Mouse (Mus musculus) Patski (cell line): ENCODE results near the gene Slc37a3. TPM values are rescaled to one million over a fixed set of nuclear protein-coding genes. Genes with fewer than 3 reads are reported as not detected.
"Not testable (repeated sequence)": the region's sequence is repeated elsewhere in the genome, so short reads cannot be mapped to it uniquely, and the experiment has no call there.

Source experiments
- ATAC-seq: fragments of 100-300 bp; one replicate; pipeline ENCODE4 v1.8.0; 2021
- CTCF ChIA-PET: fragments of 350-600 bp; sonication (Branson Sonifier 250); formaldehyde crosslinking; loops from one replicate; lab custom pipeline; 2022; ENCODE audit warnings: inconsistent platforms; lab: Charles Lee
- POLR2A ChIA-PET: fragments of 350-600 bp; sonication (Branson Sonifier 250); formaldehyde crosslinking; loops from one replicate; lab custom pipeline; 2022; ENCODE audit warnings: antibody characterized with exemption, inconsistent platforms; lab: Charles Lee
- DNase-seq: peaks from one replicate; pipeline ENCODE4 v3.0.0-alpha.2; 2011; ENCODE audit warnings: low read depth, low spot score
- H3K27me3 ChIP-seq: fragments of 371-371 bp; one replicate; pipeline ENCODE4 v1.5.1; 2021
- CTCF ChIP-seq: fragments of 100-300 bp; IDR thresholded peaks from one replicate; pipeline ENCODE4 v1.5.1; 2021
- in situ Hi-C: fragments of 300-500 bp; cut with MboI; formaldehyde crosslinking; loops from 3 replicates; pipeline ENCODE4 v1.11.1; 2018; ENCODE audit warnings: low pct_unique_long_range_greater_than_20kb, mixed read lengths
- polyA plus RNA-seq: library from polyadenylated mRNA; unstranded; gene quantifications from one replicate; pipeline ENCODE4 v1.2.3, GENCODE M21; 2021

Gene Slc37a3
- polyA plus RNA-seq, 1 experiment from 2014 or later: 71.7 TPM

DNA sequence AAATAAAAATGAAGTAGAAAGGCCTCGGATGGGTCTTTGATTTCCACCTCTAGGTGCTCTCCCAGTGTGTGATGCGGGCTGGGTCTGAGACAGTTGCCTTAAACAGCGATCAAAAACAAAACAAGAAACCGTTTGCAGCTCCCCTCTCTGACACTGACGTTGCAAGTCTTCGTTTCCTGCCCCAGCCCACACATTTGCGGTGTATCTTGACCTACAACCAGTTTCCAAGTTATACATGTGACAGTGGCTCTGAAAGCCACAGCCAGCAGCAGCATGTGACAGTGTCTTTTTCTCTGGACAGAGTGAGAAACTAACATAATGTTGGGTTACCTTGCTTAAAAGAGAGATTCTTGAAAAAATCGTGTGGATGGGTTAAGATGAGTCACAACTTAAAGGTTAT is 2.3 kb upstream of the Slc37a3 start:
- in situ Hi-C loops: no loop called here
- POLR2A ChIA-PET: no interaction called here
- CTCF ChIA-PET: interaction anchor here (1.0 kb wide), 1 partner anchor 10 kb away, joined by 3 read pairs; no protein-coding TSS in a partner anchor
- no peak for DNase-seq
- ATAC-seq: no peak
- H3K27me3 ChIP-seq: no peaks in the 10 kb centered on the region
- TF ChIP-seq CTCF: no peak

- POLR2A ChIA-PET: no interaction called here
Measured at GRCm38 (mm10) chr6:39379224-39379623, 1.7 kb upstream of the Slc37a3 start.

DNA sequence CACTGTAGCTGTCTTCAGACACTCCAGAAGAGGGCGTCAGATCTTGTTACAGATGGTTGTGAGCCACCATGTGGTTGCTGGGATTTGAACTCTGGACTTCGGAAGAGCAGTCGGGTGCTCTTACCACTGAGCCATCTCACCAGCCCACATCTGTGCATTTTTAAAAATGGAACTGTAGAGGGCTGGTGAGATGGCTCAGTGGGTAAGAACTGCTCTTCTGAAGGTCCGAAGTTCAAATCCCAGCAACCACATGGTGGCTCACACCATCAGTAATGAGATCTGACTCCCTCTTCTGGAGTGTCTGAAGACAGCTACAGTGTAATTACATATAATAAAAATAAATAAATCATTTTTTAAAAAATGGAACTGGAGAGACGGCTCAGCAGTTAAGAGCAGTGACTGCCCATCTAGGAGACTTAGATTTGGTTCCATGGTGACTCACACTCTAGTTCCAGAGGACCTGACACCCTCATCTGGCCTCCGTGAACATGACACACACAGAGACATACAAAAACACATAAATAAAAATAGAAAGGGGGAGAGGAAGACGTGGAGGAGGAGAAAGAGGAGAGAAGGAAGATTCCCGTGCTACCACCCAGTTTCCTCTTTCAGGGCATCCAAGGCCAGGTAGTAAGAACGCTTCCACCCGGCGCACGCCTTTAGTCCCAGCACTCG is 823 bp upstream of the Slc37a3 start:
- in situ Hi-C loops, H3K27me3 ChIP-seq, POLR2A ChIA-PET, DNase-seq, ATAC-seq: not testable (repeated sequence)
- CTCF ChIA-PET: interaction anchor here (0.7 to 1.4 kb wide), 3 partner anchors 8 to 13 kb away, joined by 3 to 7 read pairs (median 3); no protein-coding TSS in a partner anchor

More at GRCm38 (mm10) chr6:39379224-39379623, 1.7 kb upstream of the Slc37a3 start:
- DNase-seq (no peak), ATAC-seq (no peak)
- no peaks in the 10 kb centered on the region for H3K27me3 ChIP-seq
- no peak for TF ChIP-seq CTCF
- CTCF ChIA-PET: no interaction called here
- in situ Hi-C loops: no loop called here

DNA sequence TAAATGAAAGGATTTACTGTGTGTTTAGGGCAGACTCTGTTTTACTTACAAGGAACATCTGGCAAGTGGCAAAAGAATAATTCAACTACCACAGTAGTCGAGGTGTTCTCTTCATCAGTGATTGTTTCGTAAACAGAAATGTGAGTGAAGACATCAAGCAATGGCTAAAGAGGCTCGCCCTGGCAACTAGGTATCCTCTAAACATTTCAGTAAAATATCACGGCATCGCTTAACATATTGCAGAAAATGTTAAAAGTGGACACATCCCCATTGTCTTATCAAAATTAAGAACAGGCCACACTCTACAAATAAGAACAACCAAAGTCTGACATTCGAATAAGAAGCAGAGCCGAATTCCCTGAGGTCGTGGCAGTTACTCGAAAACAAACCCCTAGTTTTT is 700 bp downstream of the Slc37a3 start:
- ChIA-PET POLR2A (no interaction called here), CTCF (no interaction called here)
- in situ Hi-C loops: no loop called here
- no peaks in the 10 kb centered on the region for H3K27me3 ChIP-seq
- ATAC-seq (no peak), DNase-seq (no peak)
- no peak for TF ChIP-seq CTCF

- ChIA-PET CTCF (interaction anchor here (1.3 kb wide), 1 partner anchor 11 kb away, joined by 4 read pairs; no protein-coding TSS in a partner anchor), POLR2A (no interaction called here)
- no peaks in the 10 kb centered on the region for H3K27me3 ChIP-seq
- TF ChIP-seq CTCF: no peak
- DNase-seq (no peak), ATAC-seq (peak; percentile 10)
- in situ Hi-C loops: no loop called here
Measured at GRCm38 (mm10) chr6:39373301-39373955, 4.0 kb downstream of the Slc37a3 start.

DNA sequence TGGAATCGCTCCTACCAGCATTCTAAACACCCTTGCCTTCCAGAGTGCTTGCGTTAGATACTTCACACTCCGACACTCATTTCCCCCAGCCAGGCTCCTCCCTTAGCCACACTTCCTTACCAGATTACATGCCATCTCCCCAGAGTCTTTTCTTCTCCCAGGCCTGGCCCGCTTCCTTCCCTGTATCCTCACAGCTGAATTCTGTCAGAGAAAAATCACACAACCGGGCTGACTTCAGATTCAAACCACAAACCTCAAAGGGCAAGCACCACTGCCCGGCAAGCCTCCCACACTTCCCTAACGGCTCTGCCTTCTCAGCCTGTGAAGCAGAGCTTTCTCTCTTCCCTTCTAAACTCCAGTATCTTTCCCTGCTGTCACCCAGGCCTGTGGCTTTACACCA is 4.7 kb downstream of the Slc37a3 start:
- TF ChIP-seq CTCF: no peak
- DNase-seq (peak; percentile 49), ATAC-seq (peak; percentile 76)
- in situ Hi-C loops: no loop called here
- ChIA-PET CTCF (interaction anchor here (1.3 kb wide), 2 partner anchors 11 to 103 kb away, joined by 3 to 4 read pairs; no protein-coding TSS in a partner anchor), POLR2A (interaction anchor here (0.6 kb wide), 1 partner anchor 43 kb away, joined by 4 read pairs; no protein-coding TSS in a partner anchor)
- no peaks in the 10 kb centered on the region for H3K27me3 ChIP-seq

GRCm38 (mm10) chr6:39372042-39372441 is 5.4 kb downstream of the Slc37a3 start:
- TF ChIP-seq CTCF: no peak
- ATAC-seq: no peak
- ChIA-PET POLR2A (no interaction called here), CTCF (interaction anchor here (1.3 kb wide), 2 partner anchors 10 to 104 kb away, joined by 3 to 4 read pairs; no protein-coding TSS in a partner anchor)
- H3K27me3 ChIP-seq: no peaks in the 10 kb centered on the region
- in situ Hi-C loops: no loop called here
- DNase-seq: no peak

- TF ChIP-seq CTCF: no peak
- in situ Hi-C loops: no loop called here
- DNase-seq (no peak), ATAC-seq (no peak)
- ChIA-PET POLR2A (interaction anchor here (0.6 kb wide), 1 partner anchor 11 kb away, joined by 3 read pairs; the partner anchor contains the start of gene Rab19), CTCF (interaction anchor here (0.9 to 1.3 kb wide), 3 partner anchors 9 to 35 kb away, joined by 3 read pairs; no protein-coding TSS in a partner anchor)
- no peaks in the 10 kb centered on the region for H3K27me3 ChIP-seq
Measured at GRCm38 (mm10) chr6:39369631-39370030, 7.8 kb downstream of the Slc37a3 start.

GRCm38 (mm10) chr6:39362684-39363083 is 14.8 kb downstream of the Slc37a3 start:
- in situ Hi-C loops: no loop called here
- TF ChIP-seq CTCF: no peak
- H3K27me3 ChIP-seq: no peaks in the 10 kb centered on the region
- ATAC-seq (no peak), DNase-seq (no peak)
- CTCF ChIA-PET: interaction anchor here (1.4 kb wide), 1 partner anchor 10 kb away, joined by 4 read pairs; no protein-coding TSS in a partner anchor
- POLR2A ChIA-PET: no interaction called here

DNA sequence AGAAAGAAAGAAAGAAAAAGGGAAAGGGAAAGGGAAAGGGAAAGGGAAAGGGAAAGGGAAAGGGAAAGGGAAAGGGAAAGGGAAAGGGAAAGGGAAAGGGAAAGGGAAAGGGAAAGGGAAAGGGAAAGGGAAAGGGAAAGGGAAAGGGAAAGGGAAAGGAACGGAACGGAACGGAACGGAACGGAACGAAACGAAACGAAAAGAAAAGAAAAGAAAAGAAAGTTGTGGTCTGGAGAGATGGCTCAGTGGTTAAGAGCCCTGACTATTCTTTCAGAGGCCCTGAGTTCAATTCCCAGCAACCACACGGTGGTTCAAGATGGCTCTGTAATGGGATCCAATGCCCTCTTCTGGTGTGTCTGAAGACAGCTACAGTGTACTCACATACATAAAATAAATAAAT is 18.3 kb downstream of the Slc37a3 start:
- H3K27me3 ChIP-seq, DNase-seq, in situ Hi-C loops, ATAC-seq, POLR2A ChIA-PET: not testable (repeated sequence)
- CTCF ChIA-PET: interaction anchor here (1.1 kb wide), 1 partner anchor 27 kb away, joined by 3 read pairs; no protein-coding TSS in a partner anchor
